Mouse (Mus musculus) thymus, adult 2 months (tissue): ENCODE measurements at regions not wholly inside any gene's neighbourhood (a gene's known extent, or its start where the extent isn't known, plus 50 kb on each side); places are given as distances from the start of the nearest gene placed in this dataset.

Experiments used
- CTCF ChIP-seq: fragments of 200-500 bp; IDR thresholded peaks from 2 replicates; pipeline ENCODE4 v1.5.1; 2012; ENCODE audit warnings: mild to moderate bottlenecking, control low read depth, low read length, moderate library complexity, borderline replicate concordance; ENCODE audit not compliant: control insufficient read depth, poor library complexity, insufficient read depth; ENCODE audit errors: extremely low read depth
- POLR2A ChIP-seq: fragments of 200-500 bp; IDR thresholded peaks from 2 replicates; pipeline ENCODE4 v1.6.1; 2012; ENCODE audit warnings: mild to moderate bottlenecking, low read length, control low read depth, moderate library complexity; ENCODE audit not compliant: control insufficient read depth, poor library complexity, insufficient read depth; ENCODE audit errors: extremely low read depth

DNA sequence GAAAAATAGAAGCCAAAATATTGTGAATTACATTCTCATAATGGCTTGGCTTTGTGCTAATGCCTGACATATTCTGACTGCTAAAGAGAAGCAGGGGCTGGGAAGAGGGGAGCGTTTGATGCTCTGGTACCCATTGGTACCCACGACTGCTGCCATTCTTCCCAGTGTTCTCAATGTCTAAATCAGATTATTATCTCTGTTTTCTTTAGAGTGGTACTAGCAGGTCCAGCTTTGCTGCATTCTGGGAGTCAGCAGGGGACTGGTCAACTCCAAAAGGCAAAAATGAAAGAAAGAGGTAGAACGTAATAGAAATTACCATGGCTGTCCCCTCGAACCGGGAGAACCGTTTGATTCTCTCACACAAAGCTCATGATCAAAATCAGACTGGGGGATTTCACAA, 62.6 kb upstream of the Otx2 start:
- TF ChIP-seq CTCF (no peak), POLR2A (no peak)
